Mouse (Mus musculus): ENCODE measurements around the gene Exosc1.

Exosc1 gene

DNA sequence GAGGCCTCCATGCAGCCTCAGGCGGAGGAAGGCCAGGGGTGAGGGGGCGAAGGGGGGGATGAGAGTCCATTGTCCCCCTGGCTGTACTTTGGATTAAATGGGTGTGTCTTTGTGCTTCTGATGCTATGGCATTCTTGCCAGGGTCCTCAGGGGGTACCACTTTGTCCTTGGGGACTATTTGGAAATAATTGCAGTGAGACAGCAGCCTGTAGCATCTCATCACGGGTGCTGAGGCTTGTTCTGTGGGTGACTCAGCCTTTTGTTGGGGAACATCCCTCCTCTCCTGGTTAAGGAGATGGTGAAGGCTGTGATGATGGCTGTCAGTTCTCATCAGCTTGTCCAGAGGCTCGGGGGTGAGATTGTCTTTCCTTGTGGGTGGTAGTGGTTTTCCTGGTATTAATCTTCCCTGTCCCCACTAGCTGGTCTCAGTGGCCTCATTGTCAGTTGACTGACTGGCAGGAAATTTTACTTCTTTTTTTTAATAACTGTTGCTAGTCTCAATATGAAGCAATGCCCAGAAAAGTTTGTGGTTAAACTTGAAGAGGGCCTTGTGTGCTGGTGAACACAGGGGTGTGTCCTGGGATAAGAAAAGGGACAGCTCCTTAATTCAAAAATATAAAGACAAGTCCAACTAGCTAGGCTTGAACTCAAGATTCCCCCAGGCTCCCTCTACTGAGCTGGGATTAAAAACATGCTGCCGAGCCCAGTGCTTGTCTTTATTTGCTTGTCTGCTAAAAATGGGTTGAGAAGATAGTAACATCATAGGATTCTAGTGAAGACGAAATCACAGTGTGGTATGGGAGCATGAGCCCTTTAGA, 19.2 kb downstream of the Exosc1 start:
- no peak for DNase-seq (ENCODE audit: low spot score in 2 of 2)

DNA sequence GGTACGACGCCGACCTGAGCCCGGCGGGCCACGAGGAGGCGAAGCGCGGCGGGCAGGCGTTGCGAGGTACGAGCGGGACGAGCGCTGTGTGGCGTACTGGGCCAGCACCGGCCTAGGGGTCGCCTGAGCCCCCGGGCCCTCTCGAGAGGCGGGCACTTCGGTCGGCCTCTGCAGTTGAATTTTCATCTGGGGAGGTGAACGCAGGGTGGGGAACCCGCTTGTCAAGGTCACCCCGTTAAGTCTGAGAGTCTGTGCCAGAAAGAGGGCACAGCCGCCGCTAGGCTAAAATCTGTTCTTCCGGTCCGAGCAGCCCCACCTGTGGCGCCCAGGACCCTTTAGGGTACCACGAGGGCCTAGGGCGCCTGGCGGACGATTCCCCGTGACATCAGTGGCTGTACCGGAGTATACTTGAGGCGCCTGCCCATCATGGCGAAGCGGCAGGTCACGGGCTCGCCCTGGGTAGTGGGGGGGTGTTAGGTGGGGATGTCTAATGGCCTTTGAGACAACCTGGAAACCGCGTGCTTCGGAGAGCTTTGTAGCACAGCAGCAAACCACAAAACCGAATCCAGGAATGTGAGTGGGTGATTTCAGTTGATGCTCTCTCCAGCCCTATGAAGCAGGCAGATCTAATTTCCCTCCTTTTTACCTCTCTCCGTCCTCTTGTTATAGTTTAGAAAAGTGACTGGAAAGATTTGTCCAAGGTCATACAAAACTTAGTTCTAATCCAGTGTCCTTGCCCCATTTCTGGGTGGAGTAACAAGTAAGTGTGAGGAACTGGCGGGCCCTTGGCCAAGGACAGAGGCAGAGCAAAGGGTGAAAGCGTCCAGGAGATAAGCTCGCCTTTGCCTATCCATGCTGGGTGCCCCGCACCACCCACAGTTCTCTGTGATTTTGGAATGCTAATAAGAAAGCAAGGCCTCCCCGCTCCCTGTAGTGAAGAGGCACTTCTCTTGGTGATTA, 20.8 kb downstream of the Exosc1 start:
- peak in 1 of 2 experiments; percentile 26 for DNase-seq (ENCODE audit: low spot score in 2 of 2)

DNA sequence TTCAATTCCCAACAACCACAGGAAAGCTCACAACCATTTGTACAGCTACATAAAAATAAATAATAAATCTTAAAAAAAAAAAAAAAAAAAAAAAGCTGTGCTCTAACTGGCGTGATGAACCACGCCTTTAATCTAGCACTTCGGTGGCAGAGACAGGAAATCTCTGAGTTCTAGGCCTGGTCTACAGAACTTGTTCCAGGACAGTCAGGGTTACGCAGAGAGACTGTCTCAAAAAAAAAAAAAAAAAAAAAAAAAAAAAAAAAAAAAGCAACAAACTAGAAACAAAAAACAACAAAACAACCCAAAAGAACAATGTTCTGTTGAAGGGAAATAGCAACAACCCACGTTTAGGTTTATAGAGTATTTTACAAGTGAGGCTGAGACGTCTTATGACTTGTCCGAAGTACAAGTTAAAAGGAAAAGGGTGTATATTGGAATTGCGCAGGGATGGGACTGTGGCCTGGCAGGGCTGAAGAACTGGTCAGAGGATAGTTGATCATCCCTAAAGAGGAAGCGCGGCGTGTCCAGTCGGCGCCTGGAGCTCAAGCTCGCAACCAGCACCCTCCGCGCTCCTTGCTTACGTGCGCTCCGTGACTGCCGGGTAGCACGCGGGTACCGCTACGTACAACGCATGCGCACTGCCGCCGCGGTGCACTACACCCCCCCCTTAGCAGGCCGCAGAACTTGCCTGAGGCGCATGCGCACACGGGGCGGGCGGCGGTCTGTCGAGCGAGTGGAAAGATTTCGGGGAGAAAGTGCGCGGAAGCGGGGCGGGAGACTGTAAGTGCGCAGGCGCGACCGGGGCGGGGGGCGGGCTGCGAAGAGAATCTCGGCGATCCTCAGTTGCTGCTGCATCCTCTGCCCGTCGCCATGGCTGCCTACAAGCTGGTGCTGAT, 21.8 kb downstream of the Exosc1 start, which contains the start of gene Pgam1:
TSS of gene Pgam1 (plus strand) at position 746 of the 896 bp plus-strand sequence.
- peak; percentile 84 to 95 for DNase-seq (ENCODE audit: low spot score in 2 of 2)

DNA sequence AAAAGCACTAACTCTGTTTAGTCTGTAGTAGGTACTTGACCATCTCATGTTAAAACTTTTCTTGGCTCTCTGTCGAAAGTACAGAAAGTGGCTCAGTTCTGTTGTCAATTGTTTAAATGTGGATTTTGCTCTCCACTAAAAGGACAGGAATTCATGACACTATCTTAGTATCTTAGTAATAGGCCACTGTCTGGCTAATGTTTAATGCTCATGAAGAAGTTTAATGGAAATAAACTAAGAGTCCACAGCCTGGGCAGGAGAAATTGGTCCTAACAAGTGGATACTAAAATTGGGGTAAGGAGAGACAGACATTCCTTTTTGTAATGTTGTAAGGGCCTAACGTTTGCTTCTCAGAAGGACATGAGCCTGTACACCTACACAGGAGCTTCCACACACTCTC, 22.8 kb downstream of the Exosc1 start:
- no peak for DNase-seq (ENCODE audit: low spot score in 2 of 2)

DNA sequence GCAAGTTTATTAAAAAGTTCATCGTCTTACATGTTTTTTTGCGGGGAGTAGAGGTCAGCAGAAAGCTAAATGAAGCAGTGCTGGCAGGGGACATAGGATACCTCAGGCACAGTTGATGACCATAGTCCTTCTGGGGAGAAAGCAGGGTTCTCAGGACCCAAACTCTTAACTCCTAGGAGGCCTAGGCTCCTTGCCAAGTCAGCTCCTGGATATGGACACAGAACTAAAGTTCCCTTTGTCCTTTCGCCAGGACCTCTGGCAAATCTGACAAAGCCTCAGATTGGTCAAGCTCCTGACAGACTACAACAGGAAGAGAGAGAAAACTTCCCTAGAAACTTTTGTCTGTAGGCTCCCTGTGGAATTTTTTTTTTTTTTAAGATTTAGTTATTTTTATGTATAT, 24.5 kb downstream of the Exosc1 start:
- no peak for DNase-seq (ENCODE audit: low spot score in 2 of 2)

DNA sequence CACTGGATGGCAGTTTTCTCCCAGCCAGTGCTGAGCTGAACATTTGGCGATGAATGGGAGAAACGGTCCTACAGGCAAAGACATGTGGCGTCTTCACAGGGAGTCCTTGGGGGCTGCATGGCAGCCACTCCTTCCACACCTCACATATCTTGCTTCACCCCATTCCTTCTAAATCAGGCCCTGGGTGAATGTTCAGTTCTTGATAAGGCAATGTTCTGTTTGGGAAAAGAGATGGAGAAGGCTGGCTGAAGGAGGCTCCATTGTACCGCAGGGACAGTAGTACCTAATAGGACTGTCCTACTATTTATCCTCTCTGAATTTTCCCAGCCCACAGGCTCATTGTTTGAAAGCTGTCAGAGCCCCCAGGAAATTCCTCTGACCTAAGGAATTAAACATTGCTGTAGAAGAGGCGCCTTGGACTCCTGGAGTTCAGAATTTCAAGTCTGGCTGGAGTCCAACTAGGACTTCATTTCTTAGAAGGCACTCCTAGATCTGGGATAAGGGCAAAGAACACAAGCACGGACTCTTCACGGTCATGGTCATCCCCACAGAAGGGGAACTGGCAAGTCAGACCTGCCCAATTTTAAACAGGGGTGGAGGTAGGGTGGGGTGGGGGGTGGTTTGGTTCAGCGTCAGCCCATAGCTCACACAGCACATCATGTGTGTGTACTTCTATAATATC, 26.0 kb downstream of the Exosc1 start:
- DNase-seq (ENCODE audit: low spot score in 2 of 2), result no peak

DNA sequence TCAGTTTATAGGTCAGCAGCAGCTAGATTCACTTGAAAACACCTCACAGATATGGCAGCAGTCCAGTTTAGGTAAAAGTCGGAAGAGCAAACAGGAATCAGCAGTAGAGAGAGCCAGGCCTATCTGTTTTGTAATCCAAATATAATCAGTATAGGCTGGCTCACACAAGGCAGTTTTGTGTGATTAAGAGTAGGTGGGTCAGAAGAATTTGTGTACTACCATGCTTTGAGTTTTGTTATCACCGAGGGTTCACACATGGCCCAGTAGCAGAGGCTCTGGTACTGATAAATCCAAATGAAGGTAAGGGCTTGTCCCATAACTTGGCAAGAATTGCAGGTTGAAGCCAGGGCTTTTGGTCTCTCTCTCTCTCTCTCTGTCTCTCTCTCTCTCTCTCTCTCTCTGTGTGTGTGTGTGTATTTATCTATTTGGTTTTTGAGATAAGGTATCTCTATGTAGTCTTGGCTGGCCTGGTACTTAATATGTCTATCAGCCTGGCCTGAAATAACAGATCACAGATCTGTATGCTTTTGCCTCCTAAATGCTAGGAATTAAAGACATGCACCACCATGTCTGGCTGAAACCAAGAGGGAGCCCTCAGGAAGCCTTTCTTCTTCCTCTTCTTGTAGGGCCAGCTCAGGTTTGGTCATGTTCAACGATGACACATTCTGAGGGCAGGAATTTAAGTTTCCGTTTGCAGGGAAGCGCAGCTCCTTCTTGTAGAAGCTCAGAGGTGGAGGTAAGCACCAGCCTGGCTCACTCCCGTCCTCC, 26.7 kb downstream of the Exosc1 start:
- no peak for DNase-seq (ENCODE audit: low spot score in 2 of 2)

DNA sequence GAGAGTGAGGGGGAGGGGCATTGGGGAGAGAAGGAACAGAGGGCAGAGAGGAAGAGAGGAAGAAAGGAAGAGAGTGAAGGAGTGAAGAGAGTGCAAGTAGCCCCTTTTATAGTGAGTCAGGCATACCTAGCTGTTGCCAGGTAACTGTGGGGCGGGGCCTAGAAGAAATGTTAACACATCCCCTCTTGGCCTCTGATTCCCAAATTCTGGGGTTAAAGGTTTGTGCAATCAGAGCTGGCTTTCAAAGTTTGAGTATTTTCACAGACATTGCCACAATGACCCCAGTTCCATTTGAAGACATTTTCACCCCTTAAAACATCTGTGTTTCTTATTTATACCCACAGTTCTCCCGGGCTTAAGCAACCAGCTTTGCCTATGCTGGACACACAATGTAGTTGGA, 28.0 kb downstream of the Exosc1 start:
- DNase-seq (ENCODE audit: low spot score in 2 of 2), result no peak

DNA sequence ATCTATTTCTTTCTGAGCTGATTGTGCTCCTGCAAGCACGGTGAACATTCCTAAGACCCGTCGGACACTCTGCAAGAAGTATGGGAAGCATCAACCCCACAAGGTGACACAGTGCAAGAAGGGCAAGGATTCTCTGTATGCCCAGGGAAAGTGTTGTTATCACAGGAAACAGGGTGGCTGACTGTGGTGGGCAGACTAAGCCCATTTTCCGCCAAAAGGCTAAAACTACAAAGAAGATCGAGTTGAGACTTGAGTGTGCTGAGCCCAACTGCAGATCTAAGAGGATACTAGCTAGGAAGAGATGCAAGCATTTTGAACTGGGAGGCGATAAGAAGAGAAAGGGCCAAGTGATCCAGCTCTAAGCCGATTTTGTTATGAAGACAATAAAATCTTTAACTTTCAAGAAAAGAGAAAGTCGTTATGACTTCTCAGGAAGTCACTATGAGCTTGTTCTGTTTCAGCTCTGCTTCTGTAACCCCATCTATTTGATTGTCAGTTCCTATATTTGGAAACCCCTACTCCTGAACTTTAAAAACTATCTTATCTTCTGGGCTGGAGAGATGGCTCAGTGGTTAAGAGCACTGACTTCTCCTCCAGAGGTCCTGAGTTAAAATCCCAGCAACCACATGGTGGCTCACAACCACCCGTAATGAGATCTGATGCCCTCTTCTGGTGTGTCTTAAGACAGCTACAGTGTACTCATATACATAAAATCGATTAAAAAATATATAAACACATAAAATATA, 30.2 kb downstream of the Exosc1 start:
- DNase-seq (ENCODE audit: low spot score in 2 of 2), result no peak

DNA sequence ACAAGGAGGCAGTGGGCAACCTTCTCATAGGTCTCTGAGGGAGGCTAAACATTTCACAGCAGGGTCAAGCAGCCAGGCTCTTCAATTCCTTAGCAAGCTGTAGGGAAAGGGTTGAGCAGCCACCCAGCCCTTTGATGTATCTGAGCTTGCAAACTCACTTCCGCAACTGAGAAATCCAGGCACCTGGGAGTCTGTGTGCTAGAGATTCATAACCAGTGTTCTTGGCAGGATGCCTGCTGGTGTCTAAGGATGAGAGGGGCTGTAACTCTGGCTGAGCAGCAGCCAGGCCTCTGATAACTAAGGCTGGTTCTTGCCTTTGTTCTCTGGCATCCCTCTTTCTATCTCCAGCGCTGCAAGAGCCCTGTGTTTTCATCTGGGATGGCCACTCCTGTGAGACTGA, 31.5 kb downstream of the Exosc1 start:
- no peak for DNase-seq (ENCODE audit: low spot score in 2 of 2)

DNA sequence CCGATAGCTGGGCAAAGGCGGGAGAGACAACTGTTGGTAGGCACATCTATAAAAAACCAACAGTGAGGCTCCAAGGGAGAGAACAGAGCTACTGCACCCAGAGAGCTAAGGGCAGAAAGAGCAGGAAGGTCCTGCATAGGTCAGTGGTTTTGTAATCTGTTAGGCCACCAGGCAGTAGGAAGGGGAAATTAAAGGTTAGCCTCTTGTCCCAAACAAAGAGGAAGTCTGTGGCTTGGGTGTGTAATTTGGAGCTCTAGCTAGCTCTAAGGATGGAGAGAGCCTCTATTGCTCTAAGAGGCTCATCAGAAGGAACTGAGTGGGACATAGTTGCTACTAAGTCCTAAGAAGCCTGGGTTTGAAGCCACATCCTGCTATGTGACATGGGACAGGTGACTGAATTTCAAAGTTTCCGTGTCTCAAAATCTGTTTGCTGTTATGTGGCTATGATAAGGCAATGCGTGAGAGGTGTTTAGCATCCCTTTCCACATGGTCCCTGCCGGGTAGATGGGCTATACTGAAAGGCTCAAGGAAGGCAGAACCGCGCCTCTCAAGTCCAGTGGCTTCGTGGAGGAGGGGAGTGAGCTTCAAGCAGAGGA, 32.6 kb downstream of the Exosc1 start:
- no peak for DNase-seq (ENCODE audit: low spot score in 2 of 2)

DNA sequence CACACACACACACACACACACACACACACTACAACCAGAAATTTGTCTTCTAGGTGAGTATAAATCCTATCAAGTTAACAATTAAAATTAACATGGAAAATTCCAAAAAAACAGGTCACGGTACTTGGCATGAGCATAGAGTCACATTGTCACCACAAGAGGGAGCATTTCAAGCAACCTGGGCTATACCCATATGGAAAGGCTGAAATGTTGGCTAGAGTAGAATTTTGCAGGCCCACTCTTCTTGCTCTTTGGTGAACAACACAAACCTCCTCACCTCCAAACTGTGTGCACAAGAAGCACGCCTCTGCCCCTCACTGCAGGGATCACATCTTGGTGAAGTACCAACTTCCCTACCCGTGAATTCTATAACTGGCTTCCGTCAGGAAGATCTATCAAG, 34.4 kb downstream of the Exosc1 start:
- no peak for DNase-seq (ENCODE audit: low spot score in 2 of 2)

DNA sequence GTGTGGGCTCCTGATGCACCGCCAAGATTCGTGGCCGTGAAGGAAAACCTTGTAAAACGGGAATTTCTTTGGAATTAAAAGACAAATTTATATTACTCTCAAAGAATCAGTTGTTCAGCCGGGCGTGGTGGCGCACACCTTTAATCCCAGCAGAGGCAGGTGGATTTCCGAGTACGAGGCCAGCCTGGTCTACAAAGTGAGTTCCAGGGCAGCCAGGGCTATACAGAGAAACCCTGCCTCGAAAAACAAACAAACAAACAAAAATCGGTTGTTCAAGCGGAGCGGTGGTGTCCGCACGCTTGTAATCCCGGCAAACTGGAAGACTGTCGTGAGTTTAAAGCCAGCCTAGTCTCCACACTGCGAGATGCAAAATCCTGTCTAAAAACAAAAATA, 36.9 kb downstream of the Exosc1 start:
- DNase-seq (ENCODE audit: low spot score in 2 of 2), result no peak

DNA sequence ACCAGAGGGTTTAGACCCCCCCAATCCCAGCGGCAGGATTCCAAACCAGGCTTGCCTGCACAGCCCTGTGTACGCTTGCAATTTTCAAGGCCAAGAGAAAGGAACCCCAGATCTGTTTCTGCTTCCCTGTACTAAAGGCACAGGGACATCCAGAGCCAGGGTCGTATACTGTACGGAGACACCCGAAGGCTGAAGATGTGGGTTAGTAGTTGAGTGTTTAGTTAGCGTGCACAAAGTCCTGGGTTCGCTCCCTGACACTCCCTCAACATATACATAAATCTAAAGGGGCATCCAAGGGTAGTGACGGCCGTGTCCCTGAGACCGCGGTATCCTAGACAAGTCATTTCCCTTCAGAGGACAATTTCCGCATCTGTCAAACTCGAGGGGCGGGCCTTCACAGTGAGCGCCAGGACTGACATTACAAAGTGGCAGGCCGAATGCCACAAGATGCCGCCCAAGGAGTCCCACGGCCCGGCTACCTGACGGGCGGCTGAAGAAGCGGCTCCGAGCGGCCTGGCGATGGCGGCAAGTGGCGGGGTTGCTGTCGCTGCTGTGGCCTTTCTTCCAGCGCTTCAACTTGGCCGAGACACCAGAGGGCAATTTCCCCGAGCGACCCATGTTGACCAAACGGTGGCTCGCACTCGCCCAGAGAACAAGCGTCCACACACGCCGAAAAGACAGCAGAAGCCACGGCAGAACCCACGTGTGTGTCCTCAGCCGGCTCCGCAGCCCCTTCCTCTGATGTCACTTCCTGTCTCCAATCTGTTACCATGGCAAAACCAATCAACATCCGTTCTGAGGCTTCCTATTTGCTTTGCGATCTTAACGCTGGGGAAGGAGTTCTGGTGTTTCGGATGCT, 37.5 kb downstream of the Exosc1 start, which contains the start of gene Rrp12:
TSS of gene Rrp12 (minus strand) at position 714 of the 859 bp plus-strand sequence.
- DNase-seq (ENCODE audit: low spot score in 2 of 2), result peak; percentile 50 to 63

DNA sequence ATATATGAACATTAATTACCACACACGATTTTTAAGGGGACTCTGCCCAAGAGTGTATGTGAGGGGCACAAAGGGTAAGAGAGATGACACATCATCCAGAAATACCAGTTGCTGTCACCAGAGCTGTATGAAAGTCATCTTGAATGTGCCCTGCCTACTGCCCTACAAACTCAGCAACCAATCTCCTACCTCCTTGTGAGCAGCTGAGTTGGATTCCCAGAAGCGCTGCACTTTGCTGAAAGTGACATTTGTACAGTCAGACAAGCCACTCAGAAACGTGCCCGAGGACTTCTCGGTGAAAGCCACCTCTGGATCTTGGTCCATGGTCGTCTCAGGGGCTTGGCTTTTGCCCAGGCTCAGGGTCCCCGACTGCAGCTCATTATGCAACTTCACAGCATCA, 38.3 kb downstream of the Exosc1 start:
- no peak for DNase-seq (ENCODE audit: low spot score in 2 of 2)

DNA sequence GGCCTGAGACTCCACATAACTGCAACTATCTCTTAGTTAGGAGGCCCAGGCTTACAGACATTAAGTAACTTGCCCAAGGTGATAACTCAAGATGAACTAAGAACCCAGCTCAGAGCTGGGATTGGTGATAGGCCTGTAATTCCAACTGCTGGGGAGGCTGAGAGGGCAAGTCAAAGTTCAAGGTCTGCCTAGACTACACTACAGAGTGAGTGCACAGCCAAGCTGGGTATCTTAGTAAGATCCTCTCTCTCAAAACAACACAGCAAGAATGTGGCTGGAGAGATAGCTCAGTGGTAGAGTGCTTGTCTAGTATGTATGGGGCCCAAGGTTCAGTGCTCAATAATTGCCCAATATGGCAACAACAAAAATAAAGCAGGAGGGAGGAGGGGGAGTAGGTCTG, 45.0 kb downstream of the Exosc1 start:
- DNase-seq (ENCODE audit: low spot score in 2 of 2), result no peak

DNA sequence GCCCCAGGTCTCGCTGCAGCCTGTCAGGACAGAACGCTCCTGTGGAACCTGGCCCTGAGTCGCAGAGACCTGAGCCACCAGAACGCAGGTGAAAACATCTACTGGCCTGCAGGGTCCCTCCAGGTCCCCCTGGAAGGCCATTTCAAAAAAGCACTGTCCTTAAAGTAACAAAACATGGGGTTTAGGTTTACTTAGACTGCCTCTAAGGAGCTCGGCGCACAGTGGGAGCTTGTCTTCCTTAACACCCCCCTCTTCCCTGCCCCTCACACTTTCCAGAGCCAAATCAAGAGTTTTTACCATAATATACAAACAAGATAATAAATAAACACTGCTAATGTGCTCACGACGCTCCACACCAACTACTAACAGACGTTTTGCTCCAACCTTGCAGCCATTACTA, 49.3 kb downstream of the Exosc1 start:
- no peak for DNase-seq (ENCODE audit: low spot score in 2 of 2)

DNA sequence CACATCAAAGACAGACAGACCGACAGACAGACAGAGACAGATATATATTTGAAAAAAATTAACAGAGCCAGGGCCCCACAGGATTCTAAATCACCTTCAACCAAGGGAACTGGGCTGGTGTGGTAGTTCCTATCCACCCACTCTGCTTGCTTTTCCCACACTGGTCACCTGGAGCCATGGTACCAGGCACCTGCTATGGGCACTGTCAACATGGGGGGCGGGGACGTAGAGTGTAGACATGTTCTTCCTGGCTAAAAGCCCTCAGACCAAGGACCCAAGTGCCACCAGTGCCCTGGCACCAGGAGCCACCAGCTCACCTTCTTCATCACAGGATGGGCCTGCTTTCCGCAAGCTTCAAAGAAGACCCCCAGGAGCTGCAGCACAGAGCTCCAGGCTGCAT, 51.4 kb downstream of the Exosc1 start:
- no peak for DNase-seq (ENCODE audit: low spot score in 2 of 2)
